Mouse (Mus musculus): ENCODE results near the gene Wdr43. TPM values are rescaled to one million over a fixed set of nuclear protein-coding genes. Genes with fewer than 3 reads are reported as not detected.

The Wdr43 gene
- polyA plus RNA-seq, 1 experiment from 2014 or later = 50.3 TPM

Other genes with a start within 250 kb of the Wdr43 start
- gene Gm4707, start 156.0 kb upstream of the Wdr43 start, polyA plus RNA-seq (2014; fragmentation: Nextera tagmentation; extraction: Ambion mirVana) = 1.9 and 2.0 TPM in 2 replicates
- 60.3 and 64.3 TPM in 2 replicates for gene Smchd1, start 140.6 kb upstream of the Wdr43 start, polyA plus RNA-seq (2014; fragmentation: Nextera tagmentation; extraction: Ambion mirVana)
- 5.8 and 7.6 TPM in 2 replicates for gene Ndc80, start 89.0 kb upstream of the Wdr43 start, polyA plus RNA-seq (2014; fragmentation: Nextera tagmentation; extraction: Ambion mirVana)
- 1.6 and 1.7 TPM in 2 replicates for gene Spdya, start 63.8 kb upstream of the Wdr43 start, polyA plus RNA-seq (2014; fragmentation: Nextera tagmentation; extraction: Ambion mirVana)
- gene Togaram2, start 57.4 kb downstream of the Wdr43 start, polyA plus RNA-seq (2014; fragmentation: Nextera tagmentation; extraction: Ambion mirVana) = 1.0 TPM in 2 replicates
- not detected in 2 replicates for gene Pcare, start 137.0 kb downstream of the Wdr43 start, polyA plus RNA-seq (2014; fragmentation: Nextera tagmentation; extraction: Ambion mirVana)
- gene Clip4, start 152.6 kb downstream of the Wdr43 start, polyA plus RNA-seq (2014; fragmentation: Nextera tagmentation; extraction: Ambion mirVana) = 15.8 and 17.0 TPM in 2 replicates

Data from hindbrain, embryonic 14.5 days (tissue).